Mouse (Mus musculus) gastrocnemius, postnatal 10 days (tissue): ENCODE measurements around the gene Rbbp5. TPM values are rescaled to one million over a fixed set of nuclear protein-coding genes. Genes with fewer than 3 reads are reported as not detected.
"Not testable (repeated sequence)": the region's sequence is repeated elsewhere in the genome, so short reads cannot be mapped to it uniquely, and the experiment has no call there.

ENCODE experiments used
- DNase-seq: peaks from one replicate; pipeline ENCODE4 v3.0.0; 2021; ENCODE audit warnings: mixed read lengths
- long read RNA-seq, 2 experiments: library from polyadenylated mRNA; stranded (forward); transcript quantifications; one replicate each; pipeline ENCODE4 v2.0.0; 2021
- total RNA-seq, 2 experiments: library from RNA; stranded (reverse); gene quantifications; 2 replicates each; pipeline ENCODE4 v1.2.3; 2021

The Rbbp5 gene
- total RNA-seq, result 10 to 100 TPM; 19.6 to 20.3 TPM
- long read RNA-seq, experiment 1, partial matches to known transcripts, result 2 of 10 reads
- long read RNA-seq, experiment 1, other reads (novel, unspliced or antisense), result 6 of 10 reads
- long read RNA-seq, experiment 2, partial matches to known transcripts, result 2 of 12 reads
- long read RNA-seq, experiment 2, other reads (novel, unspliced or antisense), result 4 of 12 reads

DNA sequence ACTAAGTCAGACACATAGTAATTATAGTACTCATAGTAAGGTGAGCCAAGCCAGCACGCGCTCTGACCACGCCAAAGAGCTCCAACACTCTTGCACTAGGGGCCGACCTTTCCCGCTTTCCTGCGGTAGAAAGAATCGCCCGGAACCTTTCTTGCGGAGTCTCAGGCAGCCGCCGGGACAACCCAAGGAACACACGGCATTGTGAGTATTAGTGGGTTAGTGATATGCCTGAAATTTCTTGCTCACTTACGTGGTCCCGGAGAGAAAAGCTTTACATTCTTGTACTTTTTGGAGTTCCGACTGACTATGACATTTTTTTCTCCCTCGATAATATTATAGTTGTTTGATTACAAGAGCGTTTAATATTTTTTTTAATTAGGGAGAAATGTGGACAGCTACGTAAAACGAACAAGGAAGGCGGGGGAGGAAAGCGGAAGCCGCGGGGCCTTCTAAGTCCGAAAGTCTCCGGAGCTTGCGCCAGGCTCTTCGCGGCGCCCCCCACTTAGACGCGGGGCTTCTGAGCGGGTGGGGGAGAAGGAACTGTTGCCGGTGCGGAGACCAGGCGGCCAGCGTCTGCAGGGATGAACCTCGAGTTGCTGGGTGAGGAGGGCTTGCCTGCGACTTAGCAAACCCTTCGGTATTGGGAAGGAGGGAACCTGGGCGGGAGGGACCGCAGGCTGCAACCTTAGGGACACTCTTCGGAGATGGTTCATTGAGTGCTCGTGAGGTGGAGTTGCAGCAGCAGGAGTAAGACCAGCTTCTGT is at the start of gene Rbbp5:
Rbbp5 (plus strand) TSS at position 438 of the 764 bp plus-strand sequence.
- DNase-seq, result peak; percentile 80

DNA sequence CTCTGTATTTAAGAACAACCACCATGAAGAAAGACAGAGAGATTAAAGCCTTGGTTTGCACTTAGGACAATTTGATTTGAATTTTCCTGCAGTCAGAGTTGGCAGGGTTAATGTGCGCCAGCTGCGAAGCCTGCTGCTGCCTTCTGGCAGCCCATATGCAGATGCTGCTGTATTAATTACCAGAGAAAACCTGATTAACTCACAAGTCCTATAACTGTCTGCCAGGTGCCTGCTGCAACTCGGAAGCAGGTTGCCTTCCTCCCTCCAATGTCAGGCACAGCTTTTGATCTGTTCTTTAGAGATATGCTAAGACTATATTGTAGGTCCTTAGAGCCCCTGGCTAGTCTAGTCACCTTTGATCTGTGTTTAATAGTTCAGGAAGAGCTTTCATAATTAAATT is 46.3 kb upstream of the Rbbp5 start:
- DNase-seq, result no peak

DNA sequence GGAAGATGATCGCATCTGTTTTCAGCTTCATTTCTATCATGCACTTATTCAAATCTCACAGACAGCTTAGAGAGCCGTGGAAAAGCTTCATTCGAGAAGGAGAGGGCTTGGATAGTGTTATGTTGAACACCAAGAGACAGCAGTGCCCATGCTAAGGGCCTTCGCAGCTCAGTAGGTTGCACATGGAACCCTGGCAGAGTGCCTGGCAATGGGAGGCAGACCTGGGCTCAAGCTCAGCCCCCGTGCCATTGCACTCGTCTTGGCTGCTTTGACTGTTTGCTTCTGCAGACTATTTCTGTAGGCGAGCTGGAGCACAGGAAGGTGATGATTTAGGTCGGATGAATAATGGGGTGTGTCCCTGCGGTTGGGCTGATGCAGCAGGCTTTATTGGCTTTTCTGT is 45.4 kb upstream of the Rbbp5 start:
- DNase-seq, result peak; percentile 46

DNA sequence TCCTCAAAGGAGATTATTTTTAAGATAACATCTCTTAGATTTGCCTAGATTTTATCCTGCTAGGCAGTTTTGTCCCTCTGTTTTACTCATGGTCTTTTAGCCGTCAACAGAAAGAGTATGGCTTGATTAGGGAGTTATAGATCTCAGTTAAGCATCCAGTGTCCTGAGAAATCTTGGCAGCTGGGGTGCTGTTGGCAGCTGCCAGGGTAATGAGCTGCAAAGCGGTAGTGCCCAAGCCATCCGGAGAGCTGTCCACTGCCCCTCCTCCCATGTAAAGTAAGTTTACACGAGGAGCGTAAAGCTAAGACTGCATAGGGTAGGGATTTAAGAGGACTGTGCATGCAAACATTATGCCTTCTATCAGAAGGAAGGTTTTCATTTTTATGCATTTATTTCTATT is 43.8 kb upstream of the Rbbp5 start:
- DNase-seq, result peak; percentile 23

DNA sequence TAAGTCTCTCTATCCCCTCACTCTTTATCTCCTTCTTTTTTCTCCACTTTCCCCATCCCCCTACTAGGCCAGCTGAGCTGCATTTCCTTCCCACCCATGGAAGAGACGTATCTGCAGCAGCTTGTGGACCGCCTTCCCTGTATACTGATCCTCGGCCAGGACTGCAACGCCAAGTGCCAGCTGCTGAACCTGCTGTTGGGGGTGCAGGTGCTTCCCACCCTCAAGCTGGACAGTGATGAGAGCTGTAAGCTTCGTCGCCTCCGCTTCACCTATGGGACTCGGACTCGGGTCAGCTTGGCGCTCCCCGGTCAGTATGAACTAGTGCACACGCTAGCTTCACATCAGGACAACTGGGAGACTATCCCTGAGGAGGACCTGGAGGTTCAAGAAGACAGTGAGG is 43.1 kb upstream of the Rbbp5 start:
- DNase-seq, result no peak

DNA sequence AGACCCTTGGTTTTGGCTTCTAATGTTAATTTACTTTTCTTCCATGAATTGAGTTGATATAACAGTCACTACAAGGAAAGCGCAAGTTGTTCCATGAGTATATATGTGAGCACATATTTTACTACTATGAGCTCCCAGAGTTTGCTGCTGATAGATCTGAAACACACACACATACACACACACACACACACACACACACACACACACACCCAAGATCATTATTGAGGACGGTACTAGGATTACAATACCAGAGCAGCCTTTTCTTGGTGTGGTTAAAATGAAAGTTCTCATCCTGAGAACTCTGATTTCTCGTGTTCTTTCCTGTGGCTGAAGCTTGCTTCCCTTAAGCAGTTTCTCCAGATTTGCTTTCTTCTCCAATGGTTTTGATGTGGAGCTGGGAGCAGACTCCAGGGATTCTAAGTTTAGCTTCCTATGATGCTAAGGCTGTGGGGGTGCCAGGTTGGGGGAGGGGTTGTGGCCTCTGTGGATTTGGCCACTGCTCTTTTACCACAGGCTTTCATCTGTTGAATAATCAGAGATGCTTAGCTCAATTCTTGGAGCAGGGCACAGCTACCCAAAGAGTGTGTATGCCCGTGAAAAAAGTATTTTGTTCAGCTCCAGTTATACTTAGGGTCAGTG is 40.7 kb upstream of the Rbbp5 start:
- DNase-seq, result peak; percentile 36

DNA sequence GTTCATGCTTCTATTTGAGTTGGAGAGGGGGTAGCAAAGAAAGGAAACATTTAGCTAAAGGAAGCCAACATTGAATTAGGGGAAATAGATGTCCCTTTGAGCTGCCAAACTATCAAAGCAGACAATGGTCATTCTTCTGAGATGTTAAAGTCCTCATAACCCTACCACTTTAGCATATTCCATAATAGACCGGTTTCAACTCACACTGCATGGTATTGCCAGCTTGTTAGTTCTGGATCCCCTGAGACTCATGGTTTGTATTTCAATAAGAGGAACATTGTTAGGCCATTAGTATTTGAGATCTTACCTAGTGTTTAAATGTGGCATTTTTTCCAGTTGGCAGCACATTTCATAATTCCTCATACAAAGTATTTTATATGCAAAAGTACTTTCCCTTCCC is 40.2 kb upstream of the Rbbp5 start:
- no peak for DNase-seq

DNA sequence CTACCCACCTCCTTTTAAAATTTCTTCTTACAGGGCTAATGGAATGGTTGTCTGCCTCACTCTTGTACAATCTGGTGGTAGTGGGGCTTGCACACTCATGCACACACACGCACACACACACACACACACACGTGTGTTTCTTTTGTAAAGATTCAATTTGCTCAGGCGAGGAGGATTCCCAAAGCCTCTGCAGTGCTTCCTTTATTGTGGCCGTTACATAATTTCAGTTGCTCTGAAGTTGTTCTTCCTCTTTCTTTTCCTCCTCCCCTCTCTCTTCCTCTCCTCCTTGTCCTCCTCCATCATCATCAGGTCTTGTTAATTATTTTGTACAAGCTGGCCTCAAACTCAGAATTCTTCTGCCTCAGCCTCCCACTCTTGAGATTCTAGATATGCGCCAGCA is 39.8 kb upstream of the Rbbp5 start:
- DNase-seq, result no peak

DNA sequence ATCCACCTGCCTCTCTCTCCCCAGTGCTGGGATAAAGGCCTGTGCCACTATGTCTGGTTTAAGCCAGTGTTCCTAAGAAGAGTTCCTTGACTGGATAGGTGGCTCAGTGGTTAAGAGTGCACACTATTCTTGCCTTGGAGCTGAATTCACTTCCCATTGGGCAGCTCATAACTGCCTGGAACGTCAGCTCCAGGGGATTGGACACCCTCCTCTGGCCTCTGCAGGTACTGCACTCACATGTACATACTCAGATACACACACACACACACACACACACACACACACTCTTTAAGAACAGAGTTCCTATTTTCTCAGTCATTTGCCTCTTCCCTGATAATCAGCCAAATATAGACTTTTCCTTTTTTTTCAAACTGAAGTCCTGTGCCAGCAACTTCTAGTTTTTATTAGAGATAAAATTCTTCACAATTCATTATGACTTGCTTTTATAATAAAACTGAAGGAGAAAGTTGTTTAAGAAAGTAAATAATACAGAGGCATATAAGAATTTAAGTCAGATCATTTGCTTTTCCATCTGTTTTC is 36.2 kb upstream of the Rbbp5 start:
- DNase-seq, result no peak

DNA sequence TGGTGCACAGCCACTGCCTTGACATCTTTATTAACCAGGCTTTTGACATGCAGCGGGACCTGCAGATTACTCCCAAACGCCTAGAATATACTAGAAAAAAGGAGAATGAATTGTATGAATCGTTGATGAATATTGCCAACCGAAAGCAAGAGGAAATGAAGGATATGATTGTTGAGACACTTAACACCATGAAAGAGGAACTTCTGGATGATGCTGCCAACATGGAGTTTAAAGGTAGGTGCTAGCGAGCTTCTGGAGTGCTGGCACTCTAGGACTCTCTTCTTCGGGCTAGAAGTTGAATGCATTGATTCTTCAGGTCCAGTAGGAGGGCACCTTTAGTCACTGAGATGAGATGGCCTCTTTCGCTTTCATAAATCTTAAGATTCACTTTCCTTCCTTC is 27.4 kb upstream of the Rbbp5 start:
- DNase-seq, result no peak

DNA sequence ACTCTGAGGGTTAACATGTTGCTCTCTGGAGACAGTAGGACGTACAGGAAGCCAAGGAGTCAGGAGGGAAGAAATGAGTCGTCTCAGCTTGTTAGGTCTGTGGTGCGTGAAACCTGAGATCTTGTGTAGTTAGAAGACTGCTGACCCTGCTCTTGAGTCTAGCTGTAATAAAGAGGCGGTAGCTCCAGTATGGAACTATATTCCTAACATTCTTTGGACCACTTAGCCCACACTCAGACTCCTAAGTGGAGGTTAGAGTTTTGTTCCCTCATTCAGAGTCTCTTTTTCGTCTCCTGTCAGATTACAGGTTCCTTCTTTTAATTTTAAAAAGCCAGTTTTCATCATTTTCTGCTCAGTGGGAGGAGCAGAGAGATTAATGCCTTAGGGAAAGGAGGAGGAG is 12.5 kb upstream of the Rbbp5 start:
- DNase-seq, result no peak

DNA sequence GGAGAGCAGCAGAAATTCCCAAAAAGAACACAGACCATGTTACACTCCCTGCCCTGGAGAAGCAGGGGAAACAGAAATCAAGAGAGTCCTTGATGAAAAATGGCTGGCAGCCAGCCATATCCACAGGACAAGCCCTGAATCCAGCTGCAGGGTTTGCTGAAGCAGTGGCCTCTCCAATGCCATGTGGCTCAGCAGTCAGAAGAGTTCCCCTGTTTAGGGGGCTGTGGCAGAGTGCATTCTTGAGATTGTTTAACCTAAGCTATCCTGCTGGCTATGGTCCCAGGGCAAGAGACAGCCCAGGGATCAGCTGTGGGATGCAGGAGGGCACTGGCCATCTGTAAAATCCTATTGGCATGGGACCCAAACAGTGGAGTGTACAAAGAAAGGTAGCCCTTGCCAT is 8.2 kb upstream of the Rbbp5 start:
- DNase-seq, result no peak

DNA sequence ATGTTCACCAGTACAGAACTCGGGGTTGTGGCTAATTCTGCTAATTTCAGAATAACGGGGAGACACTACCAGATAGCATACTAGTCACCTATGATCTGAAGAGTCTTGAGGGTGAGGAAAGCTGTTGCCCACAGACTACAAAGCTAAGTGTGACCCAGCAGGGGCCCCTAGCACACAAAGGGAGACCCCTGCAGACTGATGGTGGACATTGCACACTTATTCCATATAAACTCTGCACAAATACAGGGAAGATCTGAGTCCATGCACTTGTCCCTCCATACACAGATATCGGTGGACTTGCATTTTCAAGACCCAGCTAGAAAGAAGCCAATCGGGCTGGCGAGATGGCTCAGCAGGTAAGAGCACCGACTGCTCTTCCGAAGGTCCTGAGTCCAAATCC is 7.6 kb upstream of the Rbbp5 start:
- DNase-seq, result no peak

DNA sequence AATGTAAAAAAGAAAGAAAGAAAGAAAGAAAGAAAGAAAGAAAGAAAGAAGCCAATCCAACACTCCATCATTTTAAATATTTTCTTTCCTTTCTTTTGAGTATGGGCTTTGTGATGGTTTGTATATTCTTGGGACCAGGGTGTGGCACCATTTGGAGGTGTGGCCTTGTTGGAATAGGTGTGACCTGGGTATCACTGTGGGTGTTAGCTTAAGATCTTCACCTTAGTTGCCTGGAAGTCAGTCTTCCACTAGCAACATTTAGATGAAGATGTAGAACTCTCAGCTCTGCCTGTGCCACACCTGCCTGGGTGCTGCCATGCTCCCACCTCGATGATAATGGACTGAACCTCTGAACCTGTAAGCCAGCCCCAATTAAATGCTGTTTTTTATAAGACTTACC is 7.1 kb upstream of the Rbbp5 start:
- not testable (repeated sequence) for DNase-seq

DNA sequence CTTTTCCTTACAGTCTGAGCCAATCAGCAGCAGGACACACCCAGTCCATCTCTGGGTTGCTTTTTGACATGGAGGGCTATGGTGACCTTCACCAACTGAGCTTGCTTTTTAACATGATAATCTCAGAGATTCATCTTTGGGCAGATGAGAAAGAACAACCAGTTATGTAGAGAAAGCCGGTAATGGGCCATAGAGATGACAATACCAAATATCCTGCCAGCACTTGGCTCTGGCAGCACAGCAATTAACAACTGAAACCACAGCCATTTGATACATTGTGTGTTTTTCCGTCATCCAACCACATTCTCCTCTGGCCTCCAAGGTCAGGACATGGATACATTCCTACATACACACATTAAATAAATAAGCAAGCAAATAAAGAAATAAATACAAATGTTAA is 6.1 kb upstream of the Rbbp5 start:
- DNase-seq, result no peak

DNA sequence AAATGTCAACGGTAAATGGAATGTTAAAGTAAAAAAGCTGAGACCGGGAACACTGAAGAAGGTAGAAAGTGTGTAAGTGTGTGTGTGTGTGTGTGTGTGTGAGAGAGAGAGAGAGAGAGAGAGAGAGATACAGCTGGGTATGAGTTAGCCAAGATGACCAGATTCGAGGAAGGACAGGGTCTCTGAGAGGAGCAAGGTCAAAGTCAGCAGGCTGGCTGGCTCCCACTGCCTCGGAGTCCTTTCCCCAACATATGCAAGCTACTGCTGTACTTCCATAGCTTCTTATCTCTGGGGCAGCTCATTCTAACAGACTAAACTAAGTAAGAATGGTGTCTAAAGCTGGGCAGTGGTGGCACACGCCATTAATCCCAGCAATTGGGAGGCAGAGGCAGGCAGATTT is 5.7 kb upstream of the Rbbp5 start:
- no peak for DNase-seq

DNA sequence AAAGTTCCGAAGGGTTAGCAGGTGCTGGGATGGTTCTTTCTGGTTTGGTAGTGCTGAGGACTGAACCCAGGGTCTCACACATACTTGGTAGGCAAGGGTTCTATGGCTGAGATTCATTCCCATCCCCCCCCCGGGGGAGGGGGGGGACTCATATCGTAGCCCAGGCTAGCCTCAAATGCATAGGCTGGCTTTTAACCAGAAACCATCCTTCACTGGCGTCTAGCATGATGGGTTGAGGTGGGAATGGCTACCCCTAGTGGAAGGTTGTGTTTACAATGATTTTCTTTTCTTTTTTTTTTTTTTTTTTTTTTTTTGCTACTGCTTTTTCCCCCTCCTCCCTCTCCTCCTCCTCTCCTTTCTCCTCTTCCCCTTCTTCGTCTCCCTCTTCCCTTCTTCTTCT is 4.6 kb upstream of the Rbbp5 start:
- no peak for DNase-seq

DNA sequence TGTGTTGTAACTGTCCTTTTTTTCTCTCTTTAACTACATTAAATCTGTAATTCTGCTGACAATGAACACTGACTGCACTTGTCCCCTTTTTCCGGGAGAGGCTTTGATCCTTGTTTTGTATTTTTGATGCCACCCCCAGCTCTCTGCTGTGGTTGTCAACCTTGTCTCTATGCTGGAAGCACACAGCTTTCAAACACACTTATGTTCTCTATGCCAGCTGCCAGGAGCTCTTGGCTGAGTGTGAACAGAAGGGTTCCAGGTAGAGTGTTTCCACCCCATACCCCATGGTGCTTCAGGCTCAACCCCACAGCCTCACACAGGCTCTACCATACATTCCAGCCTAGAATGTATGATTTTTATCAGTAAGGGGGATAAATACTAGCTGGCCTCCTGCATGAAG is 2.7 kb upstream of the Rbbp5 start:
- no peak for DNase-seq

DNA sequence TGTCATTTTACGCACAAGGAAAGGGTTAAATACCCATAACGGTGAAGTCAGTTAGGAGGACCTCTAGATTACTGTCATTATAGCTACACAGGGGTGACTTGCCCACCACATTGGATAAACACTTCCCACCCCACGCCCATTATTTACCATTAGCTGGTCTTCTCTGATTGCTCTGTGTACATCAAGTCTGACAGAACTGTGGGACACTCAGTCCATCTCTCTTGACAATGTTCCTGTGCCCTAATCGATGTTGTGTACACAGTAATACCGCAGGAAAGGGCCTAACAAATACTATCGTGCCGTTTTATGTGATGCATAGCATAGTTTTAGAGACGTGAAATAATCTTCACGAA is 614 bp upstream of the Rbbp5 start:
- DNase-seq, result no peak

DNA sequence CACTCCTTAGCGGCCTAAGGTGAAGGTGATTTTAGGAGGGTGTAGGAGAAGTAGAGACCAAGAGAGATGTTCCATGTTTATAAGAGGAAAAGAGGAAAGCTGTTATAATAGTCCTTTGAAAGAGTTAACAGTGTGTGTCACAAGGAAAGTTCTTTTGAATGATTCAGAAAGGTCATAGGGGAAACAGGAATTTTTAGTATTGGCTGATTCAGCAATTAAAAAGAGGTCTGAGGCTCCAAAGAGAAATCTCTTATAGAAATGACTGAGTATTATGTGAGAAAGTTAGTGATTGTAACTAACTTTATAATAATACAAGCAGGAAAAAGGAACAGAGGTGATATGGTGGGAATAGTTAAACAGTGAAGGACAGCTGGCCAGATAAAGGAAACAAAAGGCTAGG is 2.3 kb downstream of the Rbbp5 start:
- no peak for DNase-seq

DNA sequence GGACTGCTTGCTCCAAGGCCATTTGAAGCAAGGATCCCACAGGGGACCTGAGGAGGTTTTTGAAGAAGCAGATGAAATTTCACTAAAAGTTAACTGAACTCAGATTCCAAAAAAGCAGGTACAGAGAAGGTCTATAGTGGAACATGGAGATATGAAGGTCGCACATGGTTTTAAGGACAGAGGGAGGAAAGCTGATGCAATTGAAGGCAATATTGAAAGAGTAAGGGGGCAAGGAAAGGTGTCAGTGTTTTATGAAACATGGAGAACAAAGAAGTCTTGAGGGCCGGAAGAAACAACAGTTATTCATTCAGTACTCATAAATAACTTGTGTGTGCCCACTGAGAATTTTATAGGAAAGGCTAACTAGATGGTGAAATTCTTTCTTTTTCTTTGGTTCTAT is 4.5 kb downstream of the Rbbp5 start:
- DNase-seq, result no peak

DNA sequence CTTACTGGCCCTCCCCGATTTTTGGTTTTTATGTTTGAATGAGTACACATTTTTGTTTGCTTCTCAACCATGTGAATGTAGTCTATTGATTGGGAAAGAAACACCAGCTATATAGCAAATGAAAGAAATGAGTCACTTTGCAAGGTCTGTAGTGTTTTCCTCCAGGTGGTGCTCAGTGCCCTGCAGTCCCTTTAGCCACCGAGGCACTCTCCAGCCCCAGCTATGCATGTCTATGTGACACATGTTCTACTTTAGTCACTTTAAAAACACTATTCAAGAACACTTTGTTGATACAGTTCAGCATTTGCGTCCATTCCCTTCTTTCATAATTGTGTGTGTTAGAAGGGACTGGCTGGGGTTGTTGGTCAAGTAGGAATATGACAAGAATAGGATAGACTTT is 6.1 kb downstream of the Rbbp5 start:
- DNase-seq, result no peak

DNA sequence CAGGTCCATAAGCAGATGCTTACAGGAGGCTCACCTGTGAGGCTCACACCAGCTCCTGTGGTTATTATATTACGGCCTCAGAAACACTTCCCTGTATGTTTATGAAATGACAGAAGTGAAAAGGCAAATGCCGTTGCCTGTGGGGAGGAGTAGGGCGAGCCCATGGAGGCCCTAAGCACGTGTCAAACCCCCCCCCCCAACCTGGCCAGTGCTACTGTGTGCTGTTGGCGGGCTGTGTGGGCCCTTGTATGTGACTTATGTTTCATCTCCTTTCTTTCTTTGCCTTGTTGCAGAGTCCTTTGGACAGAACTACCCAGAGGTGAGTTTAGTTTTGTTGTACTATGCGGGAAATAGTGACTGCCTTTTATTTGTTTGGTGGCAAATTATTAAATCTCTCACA is 6.6 kb downstream of the Rbbp5 start:
- DNase-seq, result no peak

DNA sequence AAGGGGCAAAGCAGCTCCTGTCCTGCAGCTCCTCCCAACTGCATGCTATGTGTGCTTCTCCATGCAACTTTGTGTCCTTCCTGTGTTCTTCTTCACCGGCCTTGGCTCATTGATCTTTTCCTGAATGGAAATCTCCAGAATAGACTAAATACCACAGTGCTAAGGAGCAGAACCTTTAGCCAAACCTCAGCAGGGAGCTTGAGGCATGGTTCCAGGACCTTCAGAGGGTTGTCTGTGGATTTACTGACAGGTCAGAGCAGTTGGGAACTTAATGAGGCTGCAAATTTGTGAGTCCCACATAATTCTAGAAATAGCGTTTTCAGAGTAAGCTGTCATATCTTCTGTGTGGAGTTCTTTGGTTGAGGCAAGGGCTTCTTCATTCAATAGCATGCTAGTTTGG is 23.4 kb downstream of the Rbbp5 start:
- DNase-seq, result no peak
